Comparison of ENCODE assay signal across 11 mouse cellular contexts in the genomic region with DNA sequence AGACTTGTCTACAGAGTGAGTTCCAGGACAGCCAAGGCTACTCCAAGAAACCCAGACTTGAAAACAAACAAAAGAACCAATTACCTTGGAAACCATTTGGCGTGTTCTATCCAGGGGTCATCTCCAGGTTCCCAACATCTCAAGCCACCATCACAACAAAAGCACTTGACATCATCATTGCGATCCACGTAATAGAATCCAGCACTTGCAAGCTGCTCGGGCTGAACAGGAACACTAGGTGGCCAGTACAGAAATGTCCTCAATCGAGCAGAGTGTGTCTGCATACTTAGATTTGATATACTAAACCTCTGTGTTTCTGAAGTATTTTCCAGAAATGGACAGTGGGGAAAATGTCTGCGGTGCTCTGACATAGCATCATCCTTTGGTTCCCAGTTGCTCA. TPM values are rescaled to one million over a fixed set of nuclear protein-coding genes. Genes with fewer than 3 reads are reported as not detected.
DNase-seq lines count a peak whose midpoint lies in the region; ATAC-seq lines count a peak whose summit lies in the region.
"Had no signal": no experiment of that assay in that cellular context is flagged by ENCODE, and none has a peak within 500 bp of the region (broad histone marks: within the 10 kb centered on the region; RNA-seq: fewer than 3 reads in every experiment).

No protein-coding gene starts in this region.

- peaks cover 2% of the 10 kb centered on the region; the same call in 1 of the 2 replicates for H3K36me3 ChIP-seq in heart, embryonic 11.5 days (ENCODE audit: control insufficient read depth, insufficient read depth, low read length)
- H3K36me3 ChIP-seq in midbrain, embryonic 14.5 days (ENCODE audit: control insufficient read depth, insufficient read depth, low read length): peaks cover 17% of the 10 kb centered on the region
- no peaks in the 10 kb centered on the region for H3K36me3 ChIP-seq in midbrain, embryonic 11.5 days (ENCODE audit: control insufficient read depth, insufficient read depth, low read length)
- H3K36me3 ChIP-seq in hindbrain, embryonic 15.5 days: peaks cover 8% of the 10 kb centered on the region
- peaks cover 4% of the 10 kb centered on the region; the same call in 1 of the 2 replicates for H3K36me3 ChIP-seq in stomach, embryonic 16.5 days (ENCODE audit: control insufficient read depth, insufficient read depth, low read length)

- peak overlapping the region; percentile 9; the same call in 1 of the 2 replicates for H3K4me2 ChIP-seq in heart, embryonic 11.5 days
- H3K4me2 ChIP-seq in midbrain, embryonic 14.5 days (ENCODE audit: low read length): peak overlapping the region; percentile 22; the same call in 1 of the 2 replicates
- no peak overlapping the region for H3K4me2 ChIP-seq in midbrain, embryonic 11.5 days
- H3K4me2 ChIP-seq in hindbrain, embryonic 15.5 days: peak overlapping the region; percentile 40
- H3K4me2 ChIP-seq in stomach, embryonic 16.5 days (ENCODE audit: low read depth, low read length): 0 out of 2 replicates have a peak overlapping the region, but pooled peaks have one; percentile 19

- no peak overlapping the region for H3K4me3 ChIP-seq in heart, embryonic 11.5 days (ENCODE audit: low read depth, low read length)
- no peak overlapping the region for H3K4me3 ChIP-seq in midbrain, embryonic 14.5 days (replicated peaks; ENCODE audit: low read depth, low read length)
- H3K4me3 ChIP-seq in midbrain, embryonic 11.5 days (ENCODE audit: low read depth, low read length): no peak overlapping the region
- H3K4me3 ChIP-seq in hindbrain, embryonic 15.5 days: no peak overlapping the region
- H3K4me3 ChIP-seq in stomach, embryonic 16.5 days (replicated peaks; ENCODE audit: low read length): no peak overlapping the region

- H3K27ac ChIP-seq in heart, embryonic 11.5 days (ENCODE audit: low read depth, low read length): no peak overlapping the region
- H3K27ac ChIP-seq in midbrain, embryonic 14.5 days (replicated peaks; ENCODE audit: low read depth, low read length): no peak overlapping the region
- H3K27ac ChIP-seq in midbrain, embryonic 11.5 days (ENCODE audit: low read depth, low read length): no peak overlapping the region
- no peak overlapping the region for H3K27ac ChIP-seq in hindbrain, embryonic 15.5 days (replicated peaks)
- H3K27ac ChIP-seq in stomach, embryonic 16.5 days (ENCODE audit: low read length): no peak overlapping the region

- no peak overlapping the region for H3K9ac ChIP-seq in heart, embryonic 11.5 days (ENCODE audit: low read depth, low read length)
- no peak overlapping the region for H3K9ac ChIP-seq in midbrain, embryonic 14.5 days (replicated peaks; ENCODE audit: low read length)
- no peak overlapping the region for H3K9ac ChIP-seq in midbrain, embryonic 11.5 days (ENCODE audit: low read length)
- H3K9ac ChIP-seq in hindbrain, embryonic 15.5 days: no peak overlapping the region
- H3K9ac ChIP-seq in stomach, embryonic 16.5 days (ENCODE audit: low read length): no peak overlapping the region

- no peaks in the 10 kb centered on the region for H3K9me3 ChIP-seq in heart, embryonic 11.5 days (replicated peaks; ENCODE audit: control insufficient read depth, low read length)
- H3K9me3 ChIP-seq in midbrain, embryonic 14.5 days (ENCODE audit: control insufficient read depth, low read length): no peaks in the 10 kb centered on the region
- no peaks in the 10 kb centered on the region for H3K9me3 ChIP-seq in midbrain, embryonic 11.5 days (ENCODE audit: control insufficient read depth, low read length)
- no peaks in the 10 kb centered on the region for H3K9me3 ChIP-seq in hindbrain, embryonic 15.5 days
- no peaks in the 10 kb centered on the region for H3K9me3 ChIP-seq in stomach, embryonic 16.5 days (replicated peaks; ENCODE audit: control insufficient read depth, low read length)

- no peak for ATAC-seq in heart, embryonic 11.5 days (replicated peaks; ENCODE audit: insufficient number of reproducible peaks, low FRiP score, low TSS enrichment)
- ATAC-seq in midbrain, embryonic 14.5 days (ENCODE audit: low FRiP score, low TSS enrichment): no peak
- no peak for ATAC-seq in midbrain, embryonic 11.5 days (ENCODE audit: low FRiP score)
- no peak for ATAC-seq in hindbrain, embryonic 15.5 days (ENCODE audit: low FRiP score, low read depth)
- ATAC-seq in stomach, embryonic 16.5 days (ENCODE audit: insufficient read depth, low FRiP score): no peak

- no peaks in the 10 kb centered on the region for H3K27me3 ChIP-seq in heart, embryonic 11.5 days (ENCODE audit: control insufficient read depth, insufficient read depth, low read length)
- H3K27me3 ChIP-seq in midbrain, embryonic 14.5 days (ENCODE audit: control insufficient read depth, insufficient read depth, low read length): no peaks in the 10 kb centered on the region
- H3K27me3 ChIP-seq in midbrain, embryonic 11.5 days (ENCODE audit: control insufficient read depth, insufficient read depth, low read length): no peaks in the 10 kb centered on the region
- no peaks in the 10 kb centered on the region for H3K27me3 ChIP-seq in hindbrain, embryonic 15.5 days
- no peaks in the 10 kb centered on the region for H3K27me3 ChIP-seq in stomach, embryonic 16.5 days (ENCODE audit: control insufficient read depth, insufficient read depth, low read length)

- WGBS in heart, embryonic 11.5 days (ENCODE audit: insufficient replicate concordance): 87% methylated on average over 6 of the region's 6 CpGs
- 87% methylated on average over 6 of the region's 6 CpGs for WGBS in midbrain, embryonic 14.5 days
- WGBS in midbrain, embryonic 11.5 days: 90% methylated on average over 6 of the region's 6 CpGs
- WGBS in hindbrain, embryonic 15.5 days: 93% methylated on average over 6 of the region's 6 CpGs
- WGBS in stomach, embryonic 16.5 days: 83% methylated on average over 6 of the region's 6 CpGs

- no peak for DNase-seq in heart, postnatal 4 days
- no peak for DNase-seq in midbrain, embryonic 14.5 days
- DNase-seq in midbrain, embryonic 11.5 days (ENCODE audit: low spot score, missing footprints): no peak
- no peak for DNase-seq in lung, postnatal 10 days
- no peak for DNase-seq in thymus, postnatal 36 days
- DNase-seq: kidney, postnatal 10 days; lung, adult 2 months; thymus, postnatal 14 days had no signal

- peaks cover 5% of the 10 kb centered on the region for H3K4me1 ChIP-seq in heart, embryonic 11.5 days (ENCODE audit: control insufficient read depth, insufficient read depth, low read length)
- H3K4me1 ChIP-seq in midbrain, embryonic 14.5 days (ENCODE audit: control insufficient read depth, insufficient read depth, low read length): peaks cover 46% of the 10 kb centered on the region
- peaks cover 10% of the 10 kb centered on the region; the same call in 1 of the 2 replicates for H3K4me1 ChIP-seq in midbrain, embryonic 11.5 days (ENCODE audit: control insufficient read depth, insufficient read depth, low read length)
- peaks cover 62% of the 10 kb centered on the region for H3K4me1 ChIP-seq in hindbrain, embryonic 15.5 days (replicated peaks)
- H3K4me1 ChIP-seq in stomach, embryonic 16.5 days (ENCODE audit: control insufficient read depth, insufficient read depth, low read length): peaks cover 19% of the 10 kb centered on the region

RNA-seq across cellular contexts. Expression of gene Birc2, which starts 3.4 kb away (rescaled TPM):
- polyA plus RNA-seq in heart, embryonic 11.5 days (2014; fragmentation: Nextera tagmentation; extraction: Ambion mirVana): 28.1 and 28.7 TPM in 2 replicates
- 10 to 100 TPM; 20.8 to 23.5 TPM for total RNA-seq in heart, postnatal 4 days (2021)
- 41.7 and 57.7 TPM in 2 replicates for polyA plus RNA-seq in midbrain, embryonic 14.5 days (2014; fragmentation: Nextera tagmentation; extraction: Ambion mirVana)
- 42.4 and 47.0 TPM in 2 replicates for polyA plus RNA-seq in midbrain, embryonic 11.5 days (2014; fragmentation: Nextera tagmentation; extraction: Ambion mirVana)
- 35.0 and 44.8 TPM in 2 replicates for polyA plus RNA-seq in hindbrain, embryonic 15.5 days (2015; fragmentation: Nextera tagmentation; extraction: Ambion mirVana)
- 34.1 and 40.0 TPM in 2 replicates for polyA plus RNA-seq in stomach, embryonic 16.5 days (2015; fragmentation: Nextera tagmentation; extraction: Ambion mirVana)

RNA-seq across cellular contexts. Expression of gene Birc3, which starts 39.6 kb away (rescaled TPM):
- polyA plus RNA-seq in heart, embryonic 11.5 days (2014; fragmentation: Nextera tagmentation; extraction: Ambion mirVana): 4.2 and 4.4 TPM in 2 replicates
- total RNA-seq in heart, postnatal 4 days (2021): 1 to 10 TPM; 7.0 to 8.8 TPM
- polyA plus RNA-seq in midbrain, embryonic 14.5 days (2014; fragmentation: Nextera tagmentation; extraction: Ambion mirVana): 0.51 and 2.0 TPM in 2 replicates
- polyA plus RNA-seq in midbrain, embryonic 11.5 days (2014; fragmentation: Nextera tagmentation; extraction: Ambion mirVana): 3.9 and 4.2 TPM in 2 replicates
- 2.2 and 2.4 TPM in 2 replicates for polyA plus RNA-seq in hindbrain, embryonic 15.5 days (2015; fragmentation: Nextera tagmentation; extraction: Ambion mirVana)
- polyA plus RNA-seq in stomach, embryonic 16.5 days (2015; fragmentation: Nextera tagmentation; extraction: Ambion mirVana): 9.4 and 9.9 TPM in 2 replicates
